Mouse (Mus musculus) R1 (cell line): ENCODE measurements around the gene Nobox.

ENCODE experiments used
- DNase-seq: peaks from one replicate; pipeline ENCODE4 v3.0.0-alpha.2; 2018; ENCODE audit warnings: low read depth, low spot score

The Nobox gene

DNA sequence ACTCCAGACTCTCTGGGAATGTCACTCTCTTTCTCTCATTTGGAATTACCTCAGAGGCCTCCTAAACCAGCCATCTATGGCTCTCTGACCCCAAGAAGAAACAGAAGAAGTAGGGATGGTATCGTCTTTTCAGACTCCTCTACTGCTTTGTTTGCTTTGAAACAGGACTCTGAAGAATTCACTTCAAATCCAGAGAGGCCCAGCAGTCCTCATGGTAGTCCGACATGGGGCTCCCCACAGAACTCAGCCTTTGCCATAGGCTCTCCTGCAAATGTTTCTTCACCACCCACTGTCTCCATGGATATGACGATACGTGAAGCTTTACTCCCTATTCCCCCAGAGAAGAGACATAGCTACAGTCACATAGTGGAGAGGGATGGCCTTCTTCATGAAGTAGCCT lies 35.2 kb downstream of the Nobox start:
- no peak for DNase-seq

DNA sequence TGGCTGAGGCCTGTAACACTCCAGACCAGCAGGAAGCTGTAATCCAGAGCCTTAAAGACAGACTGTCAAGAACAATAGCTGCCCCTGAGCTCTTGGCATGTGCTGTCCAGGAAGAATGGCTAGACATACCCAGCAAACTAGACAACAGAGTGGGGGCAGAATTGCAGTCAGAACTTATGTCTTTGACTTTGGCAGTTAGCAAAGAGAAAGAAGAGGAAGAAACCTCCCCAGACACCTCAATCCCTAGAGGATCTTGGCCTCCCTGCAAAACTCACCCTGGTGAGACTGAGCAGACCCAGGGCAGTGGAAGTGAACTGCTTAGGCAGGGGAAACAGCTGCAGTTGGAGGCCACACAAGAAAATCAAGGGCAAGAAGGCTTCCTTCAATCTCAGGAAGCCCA lies 36.8 kb downstream of the Nobox start:
- DNase-seq, result no peak

DNA sequence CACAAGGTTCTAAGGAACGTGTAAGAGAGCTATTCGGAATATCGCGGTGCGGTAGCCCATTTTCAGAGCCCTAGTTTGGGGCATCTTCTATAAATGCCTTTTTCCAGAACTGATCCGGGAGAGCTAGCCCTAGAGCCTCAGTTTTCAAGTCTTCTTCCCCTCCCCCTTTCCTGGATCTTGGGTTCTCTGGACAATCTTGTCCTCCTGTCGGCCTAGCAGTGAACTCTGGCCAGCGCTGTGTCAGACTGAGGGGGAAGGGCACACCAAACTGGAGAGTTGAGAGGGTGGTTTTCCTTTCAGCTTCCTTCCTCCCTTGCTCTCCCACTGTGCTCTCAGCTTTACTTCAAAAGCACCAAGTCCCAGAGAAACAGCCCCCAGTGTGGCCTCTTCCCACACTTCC lies 43.0 kb downstream of the Nobox start:
- peak; percentile 27 for DNase-seq

DNA sequence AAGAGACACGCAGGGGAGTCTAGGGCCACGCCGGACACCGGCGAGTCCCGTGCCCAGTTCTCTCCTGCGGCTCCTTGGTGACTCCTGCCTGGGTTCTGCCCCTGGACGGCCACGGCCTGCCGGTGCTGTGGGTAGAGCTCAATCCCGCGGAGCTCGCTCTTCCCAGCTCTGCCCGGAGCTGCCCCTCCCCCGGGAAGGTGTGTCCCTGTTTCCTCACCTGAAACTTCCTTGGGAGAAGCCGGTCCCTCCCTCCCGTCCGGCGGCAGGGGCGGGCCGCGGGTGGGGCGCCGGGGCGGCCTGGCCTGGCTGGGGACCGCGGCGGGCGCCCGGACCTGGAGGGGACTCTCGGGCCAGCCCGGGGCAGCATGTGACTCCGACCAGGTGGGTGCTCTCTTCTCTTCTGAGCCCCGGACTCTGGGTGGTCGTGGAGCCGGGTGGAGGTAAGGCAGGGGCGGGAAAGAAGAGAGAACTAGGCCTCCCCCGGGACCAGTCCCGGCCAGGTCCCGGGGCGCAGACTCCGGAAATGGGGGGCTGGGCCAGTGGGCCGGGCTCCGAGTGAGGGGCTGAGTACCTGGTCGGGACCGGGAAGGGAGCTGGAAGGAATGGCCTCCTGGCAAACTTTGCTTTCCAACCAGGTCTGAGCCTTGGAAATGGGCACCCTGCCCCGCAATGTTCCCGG lies 43.9 kb downstream of the Nobox start, which contains the start of gene Arhgef5:
Arhgef5 (plus strand) TSS at position 220 of the 679 bp plus-strand sequence.
- DNase-seq, result peak; percentile 47

DNA sequence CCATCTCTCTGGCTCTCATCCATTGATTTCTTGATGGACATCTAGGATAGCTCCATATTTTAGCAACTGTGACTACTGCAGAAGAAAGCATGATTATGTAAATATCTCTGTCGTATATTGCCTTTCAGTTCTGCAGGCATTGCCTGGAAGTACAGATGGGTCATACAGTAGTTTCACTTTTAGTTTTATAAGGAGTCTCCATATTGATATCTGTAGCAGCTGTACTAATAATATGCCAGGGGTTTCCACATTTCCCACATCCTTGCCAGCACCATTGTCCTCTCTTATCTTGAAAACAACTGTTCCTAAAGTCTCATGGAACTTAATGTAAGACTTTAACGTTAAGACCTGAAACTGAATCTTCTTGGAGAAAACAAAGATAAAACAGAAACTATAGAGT lies 48.6 kb downstream of the Nobox start:
- no peak for DNase-seq

DNA sequence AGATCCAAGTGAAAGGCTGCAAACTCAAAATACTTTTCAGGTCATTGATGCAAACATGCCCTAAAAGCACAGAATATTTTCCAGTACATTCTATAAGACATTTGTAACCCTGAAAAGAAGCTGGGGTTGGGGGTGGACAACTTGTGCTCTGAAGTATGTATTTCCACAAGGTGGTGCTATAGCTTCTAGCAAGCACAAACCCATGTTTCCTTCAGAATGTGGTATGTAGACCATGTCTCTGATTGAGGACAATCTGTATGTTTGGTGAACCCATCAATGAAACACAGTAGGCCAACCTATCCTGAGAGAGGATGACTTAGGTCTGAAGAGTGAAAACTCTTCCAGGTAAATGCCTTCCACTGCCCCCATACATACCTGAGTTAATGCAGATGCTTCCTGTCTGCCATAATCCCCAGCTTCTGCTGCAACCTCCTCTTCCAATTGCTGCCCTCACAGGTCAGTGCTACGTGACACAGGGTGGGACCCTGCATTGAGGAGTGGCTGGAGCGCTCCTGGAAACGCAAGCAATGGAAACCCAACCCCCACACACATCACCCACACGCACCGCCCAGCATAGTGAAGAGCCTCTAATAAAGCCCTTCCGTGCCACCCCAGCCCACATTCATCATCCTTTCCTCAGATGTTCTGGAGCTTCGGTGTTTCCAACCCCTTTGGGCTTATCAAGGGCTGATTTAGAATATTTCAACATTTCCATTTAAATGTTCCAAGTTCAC lies 55.0 kb downstream of the Nobox start:
- peak; percentile 19 for DNase-seq
